In the genomic region with DNA sequence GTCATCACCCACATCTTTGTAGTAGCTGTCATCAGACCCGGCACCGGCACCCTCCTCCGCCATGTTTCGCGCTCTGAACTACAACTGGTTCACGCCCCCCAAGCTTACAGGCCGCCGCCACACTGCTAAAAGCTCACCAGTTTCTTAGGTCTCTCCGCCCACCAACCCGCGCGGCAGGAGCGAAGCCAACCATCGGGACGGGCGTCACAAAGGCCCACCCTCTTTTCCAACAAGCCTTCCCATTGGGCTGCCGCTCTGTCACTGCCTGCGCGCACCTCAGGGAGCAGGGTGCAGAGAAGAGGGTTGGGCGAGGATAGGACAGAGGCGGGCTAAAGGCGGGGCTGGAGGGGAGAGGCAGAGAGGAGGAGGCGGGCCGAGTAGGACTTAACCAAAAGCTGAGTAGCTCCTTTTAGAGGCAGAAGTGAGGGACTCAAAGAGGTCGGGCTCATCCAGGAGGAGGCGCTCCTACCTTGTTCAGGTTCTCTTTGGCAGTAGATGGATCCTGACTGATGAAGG, we compare ENCODE assay signal across 8 mouse cellular contexts. TPM values are rescaled to one million over a fixed set of nuclear protein-coding genes. Genes with fewer than 3 reads are reported as not detected.
DNase-seq lines count a peak whose midpoint lies in the region; ATAC-seq lines count a peak whose summit lies in the region.

A gene (minus strand): TSS at position 168 of the 516 bp plus-strand sequence.

- 0 out of 2 replicates have a peak, but pooled peaks cover 2% of the 10 kb centered on the region for H3K27me3 ChIP-seq in heart, embryonic 13.5 days (replicated peaks)
- H3K27me3 ChIP-seq in liver, embryonic 12.5 days (replicated peaks): no peaks in the 10 kb centered on the region
- no peaks in the 10 kb centered on the region for H3K27me3 ChIP-seq in stomach, embryonic 15.5 days (replicated peaks)

- DNase-seq in CD4-positive, CD25-positive, alpha-beta regulatory T cell, adult 2 months (ENCODE audit: low read depth, low spot score): peak; percentile 95
- DNase-seq in fat pad, adult 2 months (ENCODE audit: extremely low read depth, low read depth, low spot score): peak; percentile 62
- peak; percentile 93 for DNase-seq in kidney, postnatal 10 days
- DNase-seq in natural killer cell, adult 2 months (ENCODE audit: low spot score in 2 of 2): peak; percentile 89 to 92

- peak; percentile 99 for ATAC-seq in heart, embryonic 13.5 days (ENCODE audit: extremely low read depth, insufficient number of reproducible peaks, low FRiP score, low TSS enrichment)
- peak; percentile 100 for ATAC-seq in liver, embryonic 12.5 days
- peak; percentile 100 for ATAC-seq in stomach, embryonic 15.5 days (ENCODE audit: insufficient read depth, low FRiP score, low read depth)

- peak within 1 kb of the TSS; percentile 76 for H3K4me3 ChIP-seq in brown adipose tissue, adult 24 weeks (ENCODE audit: insufficient read depth, low read depth, low read length)
- peak within 1 kb of the TSS; percentile 62 for H3K4me3 ChIP-seq in heart, embryonic 13.5 days
- H3K4me3 ChIP-seq in liver, embryonic 12.5 days: peak within 1 kb of the TSS; percentile 66
- peak within 1 kb of the TSS; percentile 50 for H3K4me3 ChIP-seq in stomach, embryonic 15.5 days (replicated peaks)

- 0 out of 2 replicates have a peak, but pooled peaks cover 2% of the 10 kb centered on the region for H3K36me3 ChIP-seq in heart, embryonic 13.5 days
- H3K36me3 ChIP-seq in liver, embryonic 12.5 days: no peaks in the 10 kb centered on the region
- no peaks in the 10 kb centered on the region for H3K36me3 ChIP-seq in stomach, embryonic 15.5 days

- WGBS in heart, embryonic 13.5 days: 8% methylated on average over 26 of the region's 26 CpGs
- 5% methylated on average over 25 of the region's 26 CpGs for WGBS in liver, embryonic 12.5 days (ENCODE audit: insufficient replicate concordance)
- 12% methylated on average over 26 of the region's 26 CpGs for WGBS in stomach, embryonic 15.5 days

- H3K4me2 ChIP-seq in heart, embryonic 13.5 days: peak within 1 kb of the TSS; percentile 75
- peak within 1 kb of the TSS; percentile 75 for H3K4me2 ChIP-seq in liver, embryonic 12.5 days
- H3K4me2 ChIP-seq in stomach, embryonic 15.5 days: peak within 1 kb of the TSS; percentile 56

- peak within 1 kb of the TSS; percentile 82 for H3K9ac ChIP-seq in heart, embryonic 13.5 days
- peak within 1 kb of the TSS; percentile 63 for H3K9ac ChIP-seq in liver, embryonic 12.5 days
- no peak within 1 kb of the TSS for H3K9ac ChIP-seq in stomach, embryonic 15.5 days

- no peaks in the 10 kb centered on the region for H3K4me1 ChIP-seq in brown adipose tissue, adult 24 weeks (ENCODE audit: control insufficient read depth, insufficient read depth, insufficient read length, low read length)
- peaks cover 19% of the 10 kb centered on the region for H3K4me1 ChIP-seq in heart, embryonic 13.5 days
- H3K4me1 ChIP-seq in liver, embryonic 12.5 days: peaks cover 11% of the 10 kb centered on the region; the same call in 1 of the 2 replicates
- no peaks in the 10 kb centered on the region for H3K4me1 ChIP-seq in stomach, embryonic 15.5 days

- H3K9me3 ChIP-seq in heart, embryonic 13.5 days: no peaks in the 10 kb centered on the region
- H3K9me3 ChIP-seq in liver, embryonic 12.5 days (replicated peaks): no peaks in the 10 kb centered on the region
- H3K9me3 ChIP-seq in stomach, embryonic 15.5 days: no peaks in the 10 kb centered on the region

- peak within 1 kb of the TSS; percentile 10; the same call in 1 of the 2 replicates for H3K27ac ChIP-seq in brown adipose tissue, adult 24 weeks (replicated peaks; ENCODE audit: low read depth, low read length)
- H3K27ac ChIP-seq in heart, embryonic 13.5 days (replicated peaks): peak within 1 kb of the TSS; percentile 39; the same call in 1 of the 2 replicates
- peak within 1 kb of the TSS; percentile 20; the same call in 1 of the 2 replicates for H3K27ac ChIP-seq in liver, embryonic 12.5 days
- no peak within 1 kb of the TSS for H3K27ac ChIP-seq in stomach, embryonic 15.5 days

RNA-seq across cellular contexts. Expression of the gene that starts here (rescaled TPM):
- polyA plus RNA-seq in brown adipose tissue, adult 24 weeks (2012; ENCODE audit: insufficient read depth, insufficient read length, missing spikeins): 9.6 and 14.9 TPM in 2 replicates
- polyA plus RNA-seq in heart, embryonic 13.5 days (2015; fragmentation: Nextera tagmentation; extraction: Ambion mirVana): 52.1 and 61.7 TPM in 2 replicates
- polyA plus RNA-seq in liver, embryonic 12.5 days (2016; fragmentation: Nextera tagmentation; extraction: Ambion mirVana): 48.4 and 51.3 TPM in 2 replicates
- polyA plus RNA-seq in stomach, embryonic 15.5 days (2015; fragmentation: Nextera tagmentation; extraction: Ambion mirVana): 54.1 and 58.7 TPM in 2 replicates
